Mouse (Mus musculus): ENCODE data around the gene Pde10a. TPM values are rescaled to one million over a fixed set of nuclear protein-coding genes. Genes with fewer than 3 reads are reported as not detected.

The Pde10a gene
- total and polyA plus RNA-seq, 2 experiments from 2014 or later = 14.7 to 55.4 TPM

GRCm38 (mm10) chr17:8988119-8988807 lies 463.1 kb downstream of the Pde10a start, which contains the start of gene 1700010I14Rik:
TSS of gene 1700010I14Rik (plus strand) at chr17:8988333.
- H3K27me3 ChIP-seq (ENCODE audit: insufficient read depth, low read length) = no peaks in the 10 kb centered on the region
- H3K27ac ChIP-seq (ENCODE audit: low read depth, low read length) = no peak within 1 kb of the TSS; the same call in 1 of the 2 replicates
- peak; percentile 33 for ATAC-seq
- no peaks in the 10 kb centered on the region for H3K9me3 ChIP-seq (ENCODE audit: low read length)
- H3K9ac ChIP-seq = 0 out of 2 replicates have a peak within 1 kb of the TSS, but pooled peaks have one; percentile 7
- peaks cover 10% of the 10 kb centered on the region; the same call in 1 of the 2 replicates for H3K36me3 ChIP-seq (ENCODE audit: insufficient read depth)
- H3K4me1 ChIP-seq (ENCODE audit: insufficient read depth) = peaks cover 8% of the 10 kb centered on the region
- 5% methylated on average over 13 of the region's 13 CpGs for WGBS
- peak; percentile 69 for TF ChIP-seq CTCF (IDR thresholded peaks at IDR 0.05; ENCODE audit: low read depth)
- peak within 1 kb of the TSS; percentile 32 for H3K4me3 ChIP-seq (ENCODE audit: low read depth, low read length)
- peak; percentile 89 for DNase-seq
- peak within 1 kb of the TSS; percentile 45 for H3K4me2 ChIP-seq (ENCODE audit: low read depth)

- Histone ChIP-seq H3K9ac (no peak overlapping the region), H3K4me2 (ENCODE audit: low read depth) (no peak overlapping the region), H3K27ac (ENCODE audit: low read depth, low read length) (no peak overlapping the region), H3K4me1 (ENCODE audit: insufficient read depth) (no peaks in the 10 kb centered on the region), H3K9me3 (ENCODE audit: low read length) (no peaks in the 10 kb centered on the region), H3K27me3 (ENCODE audit: insufficient read depth, low read length) (no peaks in the 10 kb centered on the region), H3K36me3 (ENCODE audit: insufficient read depth) (0 out of 2 replicates have a peak, but pooled peaks cover 3% of the 10 kb centered on the region), H3K4me3 (ENCODE audit: low read depth, low read length) (no peak overlapping the region)
- DNase-seq (peak; percentile 32), ATAC-seq (peak; percentile 44; the same call in 1 of the 2 replicates)
- TF ChIP-seq CTCF (IDR thresholded peaks at IDR 0.05; ENCODE audit: low read depth) = peak; percentile 59
- 31% methylated on average over 8 of the region's 8 CpGs for WGBS
These were observed 466.0 kb downstream of the Pde10a start for GRCm38 (mm10) chr17:8991160-8991559.

GRCm38 (mm10) chr17:8995344-8995743 lies 470.2 kb downstream of the Pde10a start:
- H3K27me3 ChIP-seq (ENCODE audit: insufficient read depth, low read length) = no peaks in the 10 kb centered on the region
- no peak overlapping the region for H3K4me2 ChIP-seq (ENCODE audit: low read depth)
- no peaks in the 10 kb centered on the region for H3K9me3 ChIP-seq (ENCODE audit: low read length)
- ATAC-seq (no peak), DNase-seq (no peak)
- no peak overlapping the region for H3K9ac ChIP-seq
- 96% methylated on average over 1 of the region's 1 CpGs for WGBS
- H3K4me3 ChIP-seq (ENCODE audit: low read depth, low read length) = no peak overlapping the region
- H3K27ac ChIP-seq (ENCODE audit: low read depth, low read length) = no peak overlapping the region
- H3K4me1 ChIP-seq (ENCODE audit: insufficient read depth) = no peaks in the 10 kb centered on the region
- no peak for TF ChIP-seq CTCF (IDR thresholded peaks at IDR 0.05; ENCODE audit: low read depth)
- peaks cover 6% of the 10 kb centered on the region; the same call in 1 of the 2 replicates for H3K36me3 ChIP-seq (ENCODE audit: insufficient read depth)

- peak; percentile 60; the same call in 1 of the 2 replicates for ATAC-seq
These were observed 477.3 kb downstream of the Pde10a start for GRCm38 (mm10) chr17:9002438-9002837.

GRCm38 (mm10) chr17:9004516-9004915 lies 479.3 kb downstream of the Pde10a start:
- 92% methylated on average over 4 of the region's 4 CpGs for WGBS
- DNase-seq = no peak
- Histone ChIP-seq H3K9me3 (ENCODE audit: low read length) (no peaks in the 10 kb centered on the region), H3K36me3 (ENCODE audit: insufficient read depth) (no peaks in the 10 kb centered on the region), H3K27ac (ENCODE audit: low read depth, low read length) (no peak overlapping the region), H3K27me3 (ENCODE audit: insufficient read depth, low read length) (no peaks in the 10 kb centered on the region), H3K4me2 (ENCODE audit: low read depth) (no peak overlapping the region), H3K9ac (no peak overlapping the region), H3K4me1 (ENCODE audit: insufficient read depth) (no peaks in the 10 kb centered on the region), H3K4me3 (ENCODE audit: low read depth, low read length) (no peak overlapping the region)
- no peak for TF ChIP-seq CTCF (IDR thresholded peaks at IDR 0.05; ENCODE audit: low read depth)
- no peak for ATAC-seq

More at GRCm38 (mm10) chr17:9002438-9002837, 477.3 kb downstream of the Pde10a start:
- no peaks in the 10 kb centered on the region for H3K9me3 ChIP-seq (ENCODE audit: low read length)
- H3K4me3 ChIP-seq (ENCODE audit: low read depth, low read length) = no peak overlapping the region
- H3K27me3 ChIP-seq (ENCODE audit: insufficient read depth, low read length) = no peaks in the 10 kb centered on the region
- H3K4me1 ChIP-seq (ENCODE audit: insufficient read depth) = no peaks in the 10 kb centered on the region
- no peak overlapping the region for H3K4me2 ChIP-seq (ENCODE audit: low read depth)
- peak; percentile 27 for DNase-seq
- H3K36me3 ChIP-seq (ENCODE audit: insufficient read depth) = no peaks in the 10 kb centered on the region
- TF ChIP-seq CTCF (IDR thresholded peaks at IDR 0.05; ENCODE audit: low read depth) = no peak
- H3K9ac ChIP-seq = no peak overlapping the region
- no peak overlapping the region for H3K27ac ChIP-seq (ENCODE audit: low read depth, low read length)
- 62% methylated on average over 4 of the region's 4 CpGs for WGBS

- no peak overlapping the region for H3K9ac ChIP-seq
- H3K36me3 ChIP-seq (ENCODE audit: insufficient read depth) = no peaks in the 10 kb centered on the region
- 16% methylated on average over 14 of the region's 14 CpGs for WGBS
- peak; percentile 67 for TF ChIP-seq CTCF (IDR thresholded peaks at IDR 0.05; ENCODE audit: low read depth)
- H3K27ac ChIP-seq (ENCODE audit: low read depth, low read length) = no peak overlapping the region
- peaks cover 7% of the 10 kb centered on the region; the same call in 1 of the 2 replicates for H3K4me1 ChIP-seq (ENCODE audit: insufficient read depth)
- H3K4me3 ChIP-seq (ENCODE audit: low read depth, low read length) = no peak overlapping the region
- ATAC-seq = peak; percentile 80
- no peaks in the 10 kb centered on the region for H3K9me3 ChIP-seq (ENCODE audit: low read length)
- no peaks in the 10 kb centered on the region for H3K27me3 ChIP-seq (ENCODE audit: insufficient read depth, low read length)
- no peak overlapping the region for H3K4me2 ChIP-seq (ENCODE audit: low read depth)
- peak; percentile 63 for DNase-seq
These were observed 498.2 kb downstream of the Pde10a start for GRCm38 (mm10) chr17:9023198-9023942.

- WGBS = 64% methylated on average over 5 of the region's 5 CpGs
- Histone ChIP-seq H3K4me3 (ENCODE audit: low read depth, low read length) (no peak overlapping the region), H3K9ac (no peak overlapping the region), H3K9me3 (ENCODE audit: low read length) (no peaks in the 10 kb centered on the region), H3K27ac (ENCODE audit: low read depth, low read length) (no peak overlapping the region), H3K4me2 (ENCODE audit: low read depth) (no peak overlapping the region), H3K27me3 (ENCODE audit: insufficient read depth, low read length) (no peaks in the 10 kb centered on the region), H3K36me3 (ENCODE audit: insufficient read depth) (no peaks in the 10 kb centered on the region), H3K4me1 (ENCODE audit: insufficient read depth) (peaks cover 13% of the 10 kb centered on the region; the same call in 1 of the 2 replicates)
- peak; percentile 27; the same call in 1 of the 2 replicates for TF ChIP-seq CTCF (IDR thresholded peaks at IDR 0.05; ENCODE audit: low read depth)
- no peak for DNase-seq
- ATAC-seq = no peak
These were observed 505.0 kb downstream of the Pde10a start for GRCm38 (mm10) chr17:9030181-9030580.

Measured in forebrain, postnatal 0 days (tissue).